14 mouse cellular contexts compared by ENCODE assay signal in genomic region chr14:13349170-13349865, GRCm38 (mm10).
DNase-seq lines count a peak whose midpoint lies in the region; ATAC-seq and TF ChIP-seq lines count a peak whose summit lies in the region.
"Had no signal": no experiment of that assay in that cellular context is flagged by ENCODE, and none has a peak within 500 bp of the region (broad histone marks: within the 10 kb centered on the region; RNA-seq: fewer than 3 reads in every experiment).

No protein-coding gene starts in this region.

- intact Hi-C loops in left cerebral cortex, postnatal 14 days (cut with DNase I) = no loop called here
- intact Hi-C loops in left cerebral cortex, postnatal 4 days (cut with DNase I) = no loop called here

- no peak overlapping the region for H3K4me2 ChIP-seq in lung, postnatal 0 days (replicated peaks; ENCODE audit: low read depth, low read length)
- no peak overlapping the region for H3K4me2 ChIP-seq in embryonic facial prominence, embryonic 12.5 days (replicated peaks)

- DNase-seq in adrenal gland, postnatal 10 days = peak; percentile 4
- DNase-seq in adrenal gland, postnatal 4 days (ENCODE audit: low spot score in 2 of 2) = no peak
- peak; percentile 11 for DNase-seq in lung, postnatal 0 days (ENCODE audit: low spot score)
- no peak for DNase-seq in lung, postnatal 14 days
- no peak for DNase-seq in left cerebral cortex, postnatal 14 days (ENCODE audit: low spot score in 2 of 2)
- no peak for DNase-seq in left cerebral cortex, postnatal 4 days
- DNase-seq: cerebellum, adult 2 months; right cerebral cortex, adult 18-20 months had no signal

- no peak for TF ChIP-seq CTCF in lung, postnatal 0 days (IDR thresholded peaks at IDR 0.05)

- WGBS in lung, postnatal 0 days = 40% methylated on average over 4 of the region's 4 CpGs
- 27% methylated on average over 4 of the region's 4 CpGs for WGBS in embryonic facial prominence, embryonic 12.5 days

- ATAC-seq in lung, postnatal 0 days = no peak
- no peak for ATAC-seq in embryonic facial prominence, embryonic 12.5 days (ENCODE audit: insufficient number of reproducible peaks, insufficient read depth, low FRiP score, low TSS enrichment)
- peak; percentile 91 for ATAC-seq in megakaryocyte, adult 5-6 weeks (ENCODE audit: poor library complexity, severe bottlenecking)
- ATAC-seq: inflammation-experienced regulatory T-cells, adult 6 months had no signal

- H3K36me3 ChIP-seq in lung, postnatal 0 days (ENCODE audit: insufficient read depth, low read length) = no peaks in the 10 kb centered on the region
- H3K36me3 ChIP-seq in embryonic facial prominence, embryonic 12.5 days = no peaks in the 10 kb centered on the region

- no peak for TF ChIP-seq EP300 in lung, postnatal 0 days (IDR thresholded peaks at IDR 0.05)

- no peaks in the 10 kb centered on the region for H3K9me3 ChIP-seq in lung, postnatal 0 days (ENCODE audit: low read length)
- H3K9me3 ChIP-seq in embryonic facial prominence, embryonic 12.5 days = no peaks in the 10 kb centered on the region

- H3K27ac ChIP-seq in lung, postnatal 0 days (ENCODE audit: low read length) = no peak overlapping the region
- H3K27ac ChIP-seq in embryonic facial prominence, embryonic 12.5 days = peak overlapping the region; percentile 2; the same call in 1 of the 2 replicates
- H3K27ac ChIP-seq: layer of hippocampus, adult 2 months; liver, embryonic 14.5 days had no signal

- no peak overlapping the region for H3K9ac ChIP-seq in lung, postnatal 0 days (replicated peaks; ENCODE audit: low read depth)
- H3K9ac ChIP-seq in embryonic facial prominence, embryonic 12.5 days = no peak overlapping the region
- H3K9ac ChIP-seq: liver, embryonic 14.5 days had no signal

- no peak overlapping the region for H3K4me3 ChIP-seq in lung, postnatal 0 days (ENCODE audit: low read depth, low read length)
- no peak overlapping the region for H3K4me3 ChIP-seq in embryonic facial prominence, embryonic 12.5 days
- H3K4me3 ChIP-seq: layer of hippocampus, adult 2 months; megakaryocyte, embryonic 14.5 days had no signal

- H3K4me1 ChIP-seq in lung, postnatal 0 days (ENCODE audit: insufficient read depth, low read depth, low read length) = no peaks in the 10 kb centered on the region
- H3K4me1 ChIP-seq in embryonic facial prominence, embryonic 12.5 days = peaks cover 6% of the 10 kb centered on the region; the same call in 1 of the 2 replicates
- H3K4me1 ChIP-seq: megakaryocyte, embryonic 14.5 days had no signal

- no peaks in the 10 kb centered on the region for H3K27me3 ChIP-seq in lung, postnatal 0 days (replicated peaks; ENCODE audit: insufficient read depth, low read length)
- H3K27me3 ChIP-seq in embryonic facial prominence, embryonic 12.5 days = no peaks in the 10 kb centered on the region
- H3K27me3 ChIP-seq: megakaryocyte, embryonic 14.5 days had no signal

Comparison
In these comparisons a context has a peak if more than half of its experiments do, and no peak if none do; other contexts are left out.
1. DNase-seq: peak in adrenal gland, postnatal 10 days (single experiment) and lung, postnatal 0 days (single experiment); none in adrenal gland, postnatal 4 days (0 of 2), lung, postnatal 14 days (single experiment), left cerebral cortex, postnatal 14 days (0 of 2) and left cerebral cortex, postnatal 4 days (single experiment).